Mouse (Mus musculus) ES-Bruce4 (cell line): Measurements from ENCODE around the gene Zkscan16.
A peak's percentile ranks its signal among the peaks of the same experiment; 100 is the strongest.

ENCODE experiments used
- CTCF ChIP-seq: IDR thresholded peaks from one replicate; pipeline ENCODE4 v1.8.1; 2011; ENCODE audit warnings: low read depth, low read length
- EP300 ChIP-seq: IDR thresholded peaks from 2 replicates; pipeline ENCODE4 v1.6.1; 2011; ENCODE audit warnings: low read depth, low read length; ENCODE audit not compliant: insufficient read depth

- TF ChIP-seq CTCF, result peak; percentile 73
- no peak for TF ChIP-seq EP300
Measured at GRCm38 (mm10) chr4:58999686-59000085, 56.3 kb downstream of the Zkscan16 start.
